Mouse (Mus musculus): ENCODE data around the gene Ptprn.

Ptprn gene

GRCm38 (mm10) chr1:75223532-75223931 lies 40.8 kb downstream of the Ptprn start:
- DNase-seq (ENCODE audit: low read depth), result peak; percentile 47

GRCm38 (mm10) chr1:75222926-75223325 lies 41.4 kb downstream of the Ptprn start:
- peak; percentile 72 for DNase-seq (ENCODE audit: low read depth)

- DNase-seq (ENCODE audit: low read depth), result no peak
Observed at GRCm38 (mm10) chr1:75221538-75221937, 42.8 kb downstream of the Ptprn start.

- no peak for DNase-seq (ENCODE audit: low read depth)
Observed at GRCm38 (mm10) chr1:75219531-75219930, 44.8 kb downstream of the Ptprn start, which contains the start of gene Tuba4a. Gene Tuba4a (minus strand): TSS chr1:75219865.

GRCm38 (mm10) chr1:75219078-75219477 lies 45.2 kb downstream of the Ptprn start:
- DNase-seq (ENCODE audit: low read depth), result peak; percentile 99

- DNase-seq (ENCODE audit: low read depth), result peak; percentile 75
Observed at GRCm38 (mm10) chr1:75218227-75219001, 45.9 kb downstream of the Ptprn start.

- no peak for DNase-seq (ENCODE audit: low read depth)
Observed at GRCm38 (mm10) chr1:75217893-75218226, 46.4 kb downstream of the Ptprn start.

- DNase-seq (ENCODE audit: low read depth), result peak; percentile 63
Observed at GRCm38 (mm10) chr1:75216797-75217585, 47.3 kb downstream of the Ptprn start.

GRCm38 (mm10) chr1:75215785-75216184 lies 48.5 kb downstream of the Ptprn start:
- peak; percentile 13 for DNase-seq (ENCODE audit: low read depth)

- no peak for DNase-seq (ENCODE audit: low read depth)
Observed at GRCm38 (mm10) chr1:75214886-75215285, 49.4 kb downstream of the Ptprn start.

GRCm38 (mm10) chr1:75214442-75214841 lies 49.9 kb downstream of the Ptprn start:
- DNase-seq (ENCODE audit: low read depth), result peak; percentile 19

GRCm38 (mm10) chr1:75213096-75213495 lies 51.2 kb downstream of the Ptprn start:
- DNase-seq (ENCODE audit: low read depth), result peak; percentile 55

- peak; percentile 10 for DNase-seq (ENCODE audit: low read depth)
Observed at GRCm38 (mm10) chr1:75212542-75212941, 51.8 kb downstream of the Ptprn start.

- no peak for DNase-seq (ENCODE audit: low read depth)
Observed at GRCm38 (mm10) chr1:75211141-75211708, 53.1 kb downstream of the Ptprn start.

- peak; percentile 94 for DNase-seq (ENCODE audit: low read depth)
Observed at GRCm38 (mm10) chr1:75210136-75211087, 53.9 kb downstream of the Ptprn start, which contains the start of the genes Glb1l and Stk16. Gene Glb1l (minus strand): TSS chr1:75210813. Gene Stk16 (plus strand): TSS chr1:75210838.

GRCm38 (mm10) chr1:75208967-75209678 lies 55.2 kb downstream of the Ptprn start:
- DNase-seq (ENCODE audit: low read depth), result peak; percentile 34

- no peak for DNase-seq (ENCODE audit: low read depth)
Observed at GRCm38 (mm10) chr1:75201236-75201635, 63.1 kb downstream of the Ptprn start.
